Mouse (Mus musculus) liver, embryonic 16.5 days (tissue): ENCODE measurements around the gene Trim15. TPM values are rescaled to one million over a fixed set of nuclear protein-coding genes. Genes with fewer than 3 reads are reported as not detected.
"Not testable (repeated sequence)": the region's sequence is repeated elsewhere in the genome, so short reads cannot be mapped to it uniquely, and the experiment has no call there.

ENCODE experiments used
- ATAC-seq: fragments of 200-750 bp; cut with Nextera tagmentation; 2 replicates; pipeline ENCODE4 v1.8.0; 2017; ENCODE audit warnings: low read depth, mild to moderate bottlenecking, moderate number of reproducible peaks, moderate library complexity
- H3K27ac ChIP-seq: fragments of 300-500 bp; sonication (generic); 2 replicates; pipeline ENCODE4 v1.5.1; 2014; ENCODE audit warnings: mild to moderate bottlenecking, low read length
- H3K27me3 ChIP-seq: fragments of 300-500 bp; sonication (generic); 2 replicates; pipeline ENCODE4 v1.6.1; 2014; ENCODE audit warnings: low read depth, low read length, mixed read lengths; ENCODE audit not compliant: control insufficient read depth, insufficient read depth
- H3K36me3 ChIP-seq: fragments of 300-500 bp; sonication (generic); 2 replicates; pipeline ENCODE4 v1.6.1; 2014; ENCODE audit warnings: mild to moderate bottlenecking; ENCODE audit not compliant: control insufficient read depth, insufficient read depth
- H3K4me1 ChIP-seq: fragments of 300-500 bp; sonication (generic); 2 replicates; pipeline ENCODE4 v1.6.1; 2014; ENCODE audit warnings: low read depth, low read length, mixed read lengths; ENCODE audit not compliant: control insufficient read depth
- H3K4me2 ChIP-seq: fragments of 300-500 bp; sonication (generic); 2 replicates; pipeline ENCODE4 v1.6.1; 2014; ENCODE audit warnings: low read depth, low read length, mixed read lengths
- H3K4me3 ChIP-seq: fragments of 300-500 bp; sonication (generic); 2 replicates; pipeline ENCODE4 v1.5.1; 2014; ENCODE audit warnings: low read depth, mild to moderate bottlenecking, low read length
- H3K9ac ChIP-seq: fragments of 300-500 bp; sonication (generic); 2 replicates; pipeline ENCODE4 v1.6.1; 2014; ENCODE audit warnings: low read depth, low read length
- H3K9me3 ChIP-seq: fragments of 300-500 bp; sonication (generic); replicated peaks from 2 replicates; pipeline ENCODE4 v1.6.1; 2016; ENCODE audit warnings: low read length; ENCODE audit not compliant: control insufficient read depth
- WGBS: fragments of 180-500 bp; shearing (Covaris S2); extraction: QIAGEN DNeasy Blood & Tissue Kit; methylation state at CpG from one replicate; pipeline ENCODE4 v1.1.7; 2014; ENCODE audit not compliant: insufficient replicate concordance; 5-methylcytosine and 5-hydroxymethylcytosine counted together
- polyA plus RNA-seq: library from polyadenylated mRNA; unstranded; fragments of >200 nt; fragmentation: Nextera tagmentation; extraction: Ambion mirVana; gene quantifications from 2 replicates; pipeline ENCODE4 v1.2.1, GENCODE M21; 2015

Gene Trim15
- polyA plus RNA-seq, 1 experiment from 2014 or later = 0.55 TPM

DNA sequence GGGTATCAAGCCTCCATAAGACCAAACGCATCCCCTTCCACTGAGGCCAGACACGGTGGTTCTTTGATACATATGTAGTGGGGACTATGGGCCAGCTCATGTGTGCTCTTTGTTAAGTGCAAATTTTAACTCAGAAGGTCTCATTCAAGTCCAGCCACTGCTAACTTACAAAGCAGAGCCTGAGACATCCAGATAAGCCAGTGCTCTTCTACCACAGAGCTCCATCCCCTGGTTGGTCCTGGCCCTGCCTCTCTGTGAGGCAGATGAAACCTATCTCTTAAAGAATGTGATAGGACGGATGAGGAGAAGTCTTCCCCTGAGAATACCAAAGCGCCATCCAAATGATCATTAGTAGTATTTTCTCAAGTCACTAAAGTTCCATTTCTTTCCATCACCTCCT lies 32.4 kb upstream of the Trim15 start:
- Histone ChIP-seq H3K4me3 (no peak overlapping the region), H3K4me1 (no peaks in the 10 kb centered on the region), H3K36me3 (no peaks in the 10 kb centered on the region), H3K4me2 (no peak overlapping the region), H3K27me3 (no peaks in the 10 kb centered on the region; the same call in none of the 2 replicates), H3K9ac (no peak overlapping the region), H3K27ac (no peak overlapping the region), H3K9me3 (no peaks in the 10 kb centered on the region)
- WGBS = 51% methylated on average over 4 of the region's 4 CpGs
- ATAC-seq = no peak

DNA sequence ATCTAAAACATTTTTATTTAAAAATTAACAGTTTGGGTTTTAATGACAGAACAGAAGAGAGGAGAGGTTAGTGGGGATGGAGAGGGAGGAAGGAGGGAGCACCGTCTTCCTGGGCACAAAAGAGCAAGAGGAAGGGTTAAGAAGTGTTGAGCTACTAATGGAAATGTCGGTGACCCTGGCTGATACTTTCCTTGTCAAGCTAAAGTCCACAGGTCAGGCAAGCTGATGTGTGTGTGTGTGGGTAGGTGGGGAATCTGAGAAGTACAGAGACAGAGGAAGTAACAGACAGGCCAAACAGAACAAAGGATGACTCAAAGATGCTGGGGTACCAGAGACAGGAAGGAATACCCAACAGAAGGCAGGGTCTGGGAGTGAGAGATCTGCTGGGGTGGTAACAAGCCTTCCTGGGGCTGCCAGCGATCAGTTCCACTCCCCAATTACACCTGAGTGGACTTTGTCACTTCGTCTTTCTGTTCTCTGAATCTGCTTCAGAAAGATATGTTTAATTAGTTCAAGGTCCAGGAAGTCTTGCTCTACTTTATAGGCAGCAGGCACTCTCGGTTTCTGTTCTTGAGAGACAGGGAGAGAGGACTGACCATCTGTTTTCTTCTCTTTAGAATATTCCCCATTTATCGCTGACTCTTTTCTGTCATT lies 30.7 kb upstream of the Trim15 start, which contains the start of gene Trim31:
Trim31 (plus strand) TSS at position 567 of the 654 bp plus-strand sequence.
- H3K9ac ChIP-seq = no peak within 1 kb of the TSS
- no peaks in the 10 kb centered on the region for H3K36me3 ChIP-seq
- H3K27ac ChIP-seq = no peak within 1 kb of the TSS
- WGBS = 49% methylated on average over 6 of the region's 6 CpGs
- no peaks in the 10 kb centered on the region for H3K4me1 ChIP-seq
- no peak for ATAC-seq
- H3K9me3 ChIP-seq = no peaks in the 10 kb centered on the region
- no peak within 1 kb of the TSS for H3K4me3 ChIP-seq
- no peak within 1 kb of the TSS for H3K4me2 ChIP-seq
- H3K27me3 ChIP-seq = no peaks in the 10 kb centered on the region; the same call in none of the 2 replicates

DNA sequence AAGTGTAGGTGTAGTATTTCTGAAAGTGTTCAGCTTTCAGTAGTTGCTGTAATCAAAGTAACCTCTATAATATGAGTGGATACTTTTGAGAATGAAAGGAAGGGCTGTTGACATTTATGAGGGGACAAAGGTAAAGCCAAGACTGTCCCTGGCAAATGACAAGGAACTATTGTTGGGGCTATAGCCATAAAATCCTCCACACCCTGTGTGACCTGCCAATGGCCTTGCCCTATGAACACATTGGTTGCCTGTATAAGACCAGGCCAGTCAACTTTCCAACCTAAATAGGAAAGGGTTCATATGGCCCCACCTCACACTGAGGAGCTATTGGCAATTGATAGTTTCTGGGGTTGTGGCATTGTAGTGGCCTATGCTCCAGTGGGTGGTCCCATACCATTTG lies 30.1 kb upstream of the Trim15 start:
- no peak for ATAC-seq
- Histone ChIP-seq H3K4me3 (no peak overlapping the region), H3K9me3 (no peaks in the 10 kb centered on the region), H3K27ac (no peak overlapping the region), H3K9ac (no peak overlapping the region), H3K4me2 (no peak overlapping the region), H3K36me3 (no peaks in the 10 kb centered on the region), H3K27me3 (no peaks in the 10 kb centered on the region; the same call in none of the 2 replicates), H3K4me1 (no peaks in the 10 kb centered on the region)

DNA sequence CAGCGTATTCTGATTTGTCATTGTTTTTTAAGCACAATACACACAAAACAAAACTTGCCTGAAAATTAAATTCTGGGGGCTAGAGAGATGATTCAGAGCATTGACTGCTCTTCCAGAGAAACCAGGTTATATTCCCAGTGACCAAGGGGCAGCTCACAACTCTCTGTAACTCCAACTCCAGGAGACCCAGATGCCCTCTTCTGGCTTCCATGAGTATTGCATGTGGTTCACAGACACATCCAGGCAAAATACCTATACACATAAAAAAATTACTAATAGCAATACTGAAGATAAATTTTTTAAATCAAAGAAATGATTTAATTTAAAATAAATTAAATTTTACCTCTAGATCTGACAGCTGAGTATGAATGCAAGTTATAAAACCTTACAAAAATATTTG lies 29.6 kb upstream of the Trim15 start:
- no peaks in the 10 kb centered on the region for H3K4me1 ChIP-seq
- H3K27ac ChIP-seq = no peak overlapping the region
- no peaks in the 10 kb centered on the region; the same call in none of the 2 replicates for H3K27me3 ChIP-seq
- no peak overlapping the region for H3K4me3 ChIP-seq
- H3K9ac ChIP-seq = no peak overlapping the region
- WGBS = 71% methylated on average over 1 of the region's 1 CpGs
- H3K9me3 ChIP-seq = no peaks in the 10 kb centered on the region
- no peaks in the 10 kb centered on the region for H3K36me3 ChIP-seq
- no peak for ATAC-seq
- H3K4me2 ChIP-seq = no peak overlapping the region

DNA sequence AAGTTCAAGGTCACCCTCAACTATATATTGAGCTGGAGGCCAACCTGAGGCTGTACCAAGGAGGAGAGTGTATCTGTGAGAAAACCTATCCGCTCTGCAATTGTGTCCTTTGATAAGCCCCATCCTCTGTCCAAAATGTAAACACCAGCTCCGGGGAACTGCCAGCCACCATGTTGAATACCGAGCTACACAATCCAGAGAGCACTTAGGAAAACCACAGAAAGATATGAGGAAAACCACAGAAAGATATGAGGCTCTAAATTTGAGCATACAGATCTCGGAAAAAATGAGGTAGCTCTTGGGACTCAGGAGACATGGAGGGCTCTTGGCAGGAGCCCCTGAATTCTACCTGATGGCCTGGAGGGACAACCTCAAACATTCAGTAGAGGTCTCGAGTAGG lies 26.4 kb upstream of the Trim15 start:
- Histone ChIP-seq H3K9me3 (no peaks in the 10 kb centered on the region), H3K4me2 (no peak overlapping the region), H3K9ac (no peak overlapping the region), H3K4me3 (no peak overlapping the region), H3K36me3 (no peaks in the 10 kb centered on the region), H3K27me3 (peaks cover 2% of the 10 kb centered on the region), H3K4me1 (no peaks in the 10 kb centered on the region), H3K27ac (no peak overlapping the region)
- WGBS = 14% methylated on average over 5 of the region's 5 CpGs
- no peak for ATAC-seq

DNA sequence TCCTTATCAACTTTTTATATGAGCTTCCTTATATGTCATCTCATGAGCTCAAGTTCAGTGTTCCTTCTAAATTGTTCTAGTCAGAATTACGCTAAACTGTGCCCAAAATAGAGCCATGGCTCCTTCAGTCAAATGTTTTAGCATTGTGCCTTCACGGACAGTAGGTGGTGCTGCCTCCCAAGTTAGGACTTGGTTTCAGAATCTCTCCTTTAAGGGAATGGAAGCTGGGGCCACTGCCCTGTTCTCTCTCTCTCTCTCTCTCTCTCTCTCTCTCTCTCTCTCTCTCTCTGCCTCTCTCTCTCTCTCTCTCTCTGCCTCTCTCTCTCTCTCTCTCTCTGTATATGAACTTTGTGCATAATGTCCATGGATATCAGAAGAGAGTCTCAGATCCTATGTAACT lies 25.4 kb upstream of the Trim15 start:
- WGBS = 4% methylated on average over 2 of the region's 2 CpGs
- H3K36me3 ChIP-seq = no peaks in the 10 kb centered on the region
- H3K27me3 ChIP-seq = peaks cover 2% of the 10 kb centered on the region
- no peak overlapping the region for H3K4me3 ChIP-seq
- no peaks in the 10 kb centered on the region for H3K4me1 ChIP-seq
- no peak for ATAC-seq
- no peak overlapping the region for H3K27ac ChIP-seq
- H3K4me2 ChIP-seq = no peak overlapping the region
- H3K9me3 ChIP-seq = no peaks in the 10 kb centered on the region
- no peak overlapping the region for H3K9ac ChIP-seq

DNA sequence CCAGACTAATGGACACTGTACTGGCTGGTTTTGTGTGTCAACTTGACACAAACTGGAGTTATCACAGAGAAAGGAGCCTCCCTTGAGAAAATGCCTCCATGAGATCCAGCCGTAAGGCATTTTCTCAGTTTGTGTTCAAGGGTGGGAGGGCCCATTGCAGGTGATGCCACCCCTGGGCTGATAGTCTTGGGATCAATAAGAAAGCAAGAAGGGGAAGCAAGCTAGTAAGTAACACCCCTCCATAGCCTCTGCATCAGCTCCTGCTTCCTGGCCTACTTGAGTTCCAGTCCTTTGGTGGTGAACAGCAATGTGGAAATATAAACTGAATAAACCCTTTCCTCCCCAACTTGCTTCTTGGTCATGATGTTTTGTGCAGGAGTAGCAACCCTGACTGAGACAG lies 24.5 kb upstream of the Trim15 start:
- not testable (repeated sequence) for H3K4me3 ChIP-seq, H3K4me2 ChIP-seq, H3K4me1 ChIP-seq, ATAC-seq, H3K9ac ChIP-seq, H3K36me3 ChIP-seq, H3K9me3 ChIP-seq, H3K27me3 ChIP-seq, H3K27ac ChIP-seq
- WGBS = 72% methylated on average over 1 of the region's 1 CpGs

DNA sequence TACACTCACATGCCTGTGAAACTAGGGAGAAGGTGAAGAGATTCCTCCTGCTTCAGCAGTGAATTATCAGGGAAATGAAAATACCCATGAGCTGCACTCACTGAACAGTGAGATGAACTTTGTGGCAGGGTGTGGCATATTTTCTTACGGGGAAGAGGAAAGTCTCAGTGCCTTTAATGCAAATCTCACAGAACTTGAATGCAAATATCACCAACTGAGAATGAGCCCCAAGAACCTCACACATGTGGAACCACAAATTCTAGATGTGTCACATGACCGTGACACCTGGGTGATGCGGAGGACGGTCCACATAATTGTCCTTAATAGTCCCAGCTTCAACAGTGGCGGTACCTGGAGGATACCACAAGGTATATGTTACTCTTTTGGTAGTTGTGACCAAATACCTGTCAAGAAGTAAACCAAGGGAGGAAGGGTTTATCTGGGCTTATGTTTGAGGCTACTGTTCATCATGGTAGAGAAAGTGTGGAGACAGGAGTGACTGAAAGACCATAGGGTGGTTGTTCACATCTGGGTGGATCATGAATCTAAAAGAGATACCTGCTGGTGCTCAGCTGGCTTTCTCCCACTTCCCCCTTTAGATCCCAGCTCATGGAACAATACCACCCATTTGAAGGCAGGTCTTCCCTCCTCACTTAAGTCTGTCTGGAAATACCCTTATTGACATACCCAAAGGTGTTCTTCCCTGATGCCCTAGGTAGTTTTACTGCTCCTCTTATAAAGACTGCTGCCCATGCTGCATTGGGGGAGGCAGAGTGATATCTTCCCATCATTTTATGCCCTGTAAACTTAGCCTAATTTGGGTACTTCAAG lies 23.3 kb upstream of the Trim15 start, which contains the start of gene Trim40:
Trim40 (minus strand) TSS at position 51 of the 831 bp plus-strand sequence.
- H3K27ac ChIP-seq = no peak within 1 kb of the TSS

DNA sequence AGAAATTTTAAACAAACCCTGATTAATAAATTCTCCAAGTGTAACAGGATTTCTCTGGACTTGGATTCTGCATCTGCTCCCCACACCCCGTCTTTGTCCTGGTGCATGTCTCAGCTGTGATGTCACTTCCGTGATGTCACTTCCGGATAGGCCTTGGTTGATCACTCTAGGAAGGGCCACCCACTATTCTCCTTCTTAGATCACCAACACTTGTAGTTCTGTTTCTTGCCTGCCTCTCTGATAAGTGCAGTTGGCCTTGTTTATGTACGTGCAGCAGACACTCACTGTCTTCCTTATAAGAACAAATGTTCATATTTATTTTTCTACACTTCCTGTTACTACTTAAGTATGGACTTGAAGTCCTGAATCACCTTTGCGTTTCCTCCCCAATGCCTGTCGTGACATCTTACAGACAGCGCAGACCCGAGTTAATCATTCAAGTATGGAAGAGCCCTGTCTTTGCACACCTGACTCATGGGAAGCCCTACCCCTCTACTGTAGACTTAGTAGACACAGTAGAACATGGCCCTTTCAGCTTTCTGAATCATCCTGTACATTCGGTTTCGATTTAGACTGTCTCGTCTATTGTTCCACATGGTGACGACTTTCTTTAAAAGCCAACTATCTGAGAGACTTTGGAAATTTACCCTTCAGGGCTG lies 18.3 kb upstream of the Trim15 start:
- Histone ChIP-seq H3K9me3 (no peaks in the 10 kb centered on the region), H3K4me1 (no peaks in the 10 kb centered on the region), H3K36me3 (no peaks in the 10 kb centered on the region), H3K27ac (no peak overlapping the region), H3K4me2 (no peak overlapping the region), H3K4me3 (no peak overlapping the region), H3K9ac (no peak overlapping the region), H3K27me3 (peaks cover 2% of the 10 kb centered on the region)
- WGBS = 76% methylated on average over 12 of the region's 12 CpGs
- ATAC-seq = no peak

More for the DNA sequence above, 23.3 kb upstream of the Trim15 start, which contains the start of gene Trim40:
- no peaks in the 10 kb centered on the region for H3K9me3 ChIP-seq
- 63% methylated on average over 5 of the region's 5 CpGs for WGBS
- peaks cover 2% of the 10 kb centered on the region for H3K27me3 ChIP-seq
- no peaks in the 10 kb centered on the region for H3K36me3 ChIP-seq
- H3K9ac ChIP-seq = no peak within 1 kb of the TSS
- H3K4me3 ChIP-seq = no peak within 1 kb of the TSS
- H3K4me2 ChIP-seq = no peak within 1 kb of the TSS
- H3K4me1 ChIP-seq = no peaks in the 10 kb centered on the region
- ATAC-seq = no peak
